Mouse (Mus musculus): ENCODE data around the gene Fgfr2. TPM values are rescaled to one million over a fixed set of nuclear protein-coding genes. Genes with fewer than 3 reads are reported as not detected.

Gene Fgfr2
- polyA plus RNA-seq, 1 experiment from 2014 or later, result 47.9 TPM

DNA sequence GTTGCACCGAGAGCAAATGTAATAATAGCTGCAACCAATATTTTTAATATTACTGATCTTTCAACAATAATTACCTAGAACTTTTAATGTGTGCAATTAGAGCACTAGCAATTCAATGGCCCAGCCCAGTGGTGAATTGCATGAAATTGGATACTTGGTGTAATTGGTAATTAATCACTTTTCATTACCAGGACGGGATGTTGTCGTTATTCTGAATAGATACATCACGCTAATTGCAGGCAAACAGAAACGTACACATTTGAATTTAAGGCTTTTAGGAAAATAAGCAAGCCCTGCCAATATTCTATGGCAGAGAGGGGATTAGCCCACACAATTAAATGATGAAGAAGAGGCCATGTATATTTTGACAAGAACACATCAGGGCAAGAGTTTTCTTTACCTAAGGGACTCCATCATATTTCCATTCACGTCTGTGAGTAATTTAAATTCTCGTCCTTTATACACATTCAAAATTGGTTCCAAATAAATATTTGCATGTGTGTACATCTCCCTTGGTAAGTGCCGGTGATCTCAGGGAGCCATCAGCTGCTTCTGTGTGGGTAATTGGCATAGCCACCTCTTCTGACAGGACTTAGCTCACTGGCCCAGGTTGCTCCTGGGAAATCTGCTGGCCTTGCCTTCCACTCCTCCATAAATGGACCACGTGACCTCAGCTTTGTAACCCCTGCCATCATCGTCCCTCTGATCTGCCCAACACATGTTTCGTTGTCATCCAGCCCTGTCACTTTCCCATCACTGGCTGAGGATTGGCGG is 1471.0 kb downstream of the Fgfr2 start:
- H3K27ac ChIP-seq, result no peak overlapping the region
- H3K4me2 ChIP-seq, result no peak overlapping the region
- H3K36me3 ChIP-seq (ENCODE audit: poor library complexity, severe bottlenecking), result no peaks in the 10 kb centered on the region
- no peaks in the 10 kb centered on the region for H3K9me3 ChIP-seq (replicated peaks)
- H3K9ac ChIP-seq, result no peak overlapping the region
- no peak for ATAC-seq
- H3K4me3 ChIP-seq, result no peak overlapping the region
- peaks cover 17% of the 10 kb centered on the region for H3K4me1 ChIP-seq
- WGBS, result 43% methylated on average over 12 of the region's 12 CpGs
- peaks cover 91% of the 10 kb centered on the region for H3K27me3 ChIP-seq

DNA sequence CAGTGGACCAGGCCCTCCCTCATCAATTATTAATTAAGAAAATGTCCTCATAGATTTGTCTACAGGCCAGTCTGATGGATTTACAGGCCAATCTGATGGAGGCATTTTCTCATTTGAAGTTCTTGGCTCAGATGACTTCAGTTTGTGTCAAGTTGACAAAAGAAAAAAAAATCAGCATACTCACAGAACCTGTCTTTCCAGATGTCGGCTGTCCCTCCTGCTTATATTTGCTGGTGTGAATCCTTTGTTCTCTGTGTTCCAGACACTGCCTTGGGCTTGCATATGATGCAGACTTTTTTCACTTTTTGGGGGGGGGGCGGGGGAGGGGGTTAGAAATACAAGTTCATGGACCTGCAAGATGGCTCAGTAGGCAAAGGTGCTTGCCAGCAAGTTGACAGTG is 1472.9 kb downstream of the Fgfr2 start:
- Histone ChIP-seq H3K4me2 (no peak overlapping the region), H3K9ac (no peak overlapping the region), H3K9me3 (replicated peaks) (no peaks in the 10 kb centered on the region), H3K4me1 (peaks cover 7% of the 10 kb centered on the region), H3K27me3 (peaks cover 93% of the 10 kb centered on the region), H3K27ac (no peak overlapping the region), H3K36me3 (ENCODE audit: poor library complexity, severe bottlenecking) (no peaks in the 10 kb centered on the region), H3K4me3 (no peak overlapping the region)
- WGBS, result 51% methylated on average over 2 of the region's 2 CpGs
- no peak for ATAC-seq

- Histone ChIP-seq H3K4me2 (no peak overlapping the region), H3K27me3 (peaks cover 94% of the 10 kb centered on the region), H3K9ac (no peak overlapping the region), H3K9me3 (replicated peaks) (no peaks in the 10 kb centered on the region), H3K4me1 (peaks cover 24% of the 10 kb centered on the region), H3K4me3 (no peak overlapping the region), H3K27ac (no peak overlapping the region), H3K36me3 (ENCODE audit: poor library complexity, severe bottlenecking) (no peaks in the 10 kb centered on the region)
- 31% methylated on average over 7 of the region's 7 CpGs for WGBS
- no peak for ATAC-seq
Measured at GRCm38 (mm10) chr7:131648276-131648675, 1474.9 kb downstream of the Fgfr2 start.

DNA sequence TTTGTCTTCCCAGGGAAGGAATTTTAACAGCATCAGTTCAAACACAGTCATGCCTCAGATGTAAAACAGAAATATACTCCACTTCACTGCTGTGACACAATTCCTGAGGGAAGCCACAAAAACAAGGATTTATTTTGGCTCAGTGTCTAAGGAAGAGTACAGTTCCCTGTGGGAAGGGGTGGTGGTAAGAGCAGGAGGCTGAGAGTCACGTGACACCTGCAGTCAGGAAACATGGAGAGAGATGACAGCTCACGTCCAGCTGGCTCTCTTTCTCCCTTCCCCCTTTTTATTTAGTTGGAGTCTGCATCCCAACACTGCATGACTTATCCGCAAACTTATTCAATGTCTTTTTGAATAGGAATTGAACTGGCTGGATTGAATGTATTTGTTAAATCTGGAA is 1475.6 kb downstream of the Fgfr2 start:
- H3K4me3 ChIP-seq, result no peak overlapping the region
- no peak overlapping the region for H3K27ac ChIP-seq
- H3K9me3 ChIP-seq (replicated peaks), result no peaks in the 10 kb centered on the region
- H3K27me3 ChIP-seq, result peaks cover 94% of the 10 kb centered on the region
- no peaks in the 10 kb centered on the region for H3K36me3 ChIP-seq (ENCODE audit: poor library complexity, severe bottlenecking)
- WGBS, result 37% methylated on average over 3 of the region's 3 CpGs
- no peak for ATAC-seq
- H3K9ac ChIP-seq, result no peak overlapping the region
- no peak overlapping the region for H3K4me2 ChIP-seq
- H3K4me1 ChIP-seq, result peaks cover 24% of the 10 kb centered on the region

GRCm38 (mm10) chr7:131644586-131644985 is 1478.6 kb downstream of the Fgfr2 start:
- Histone ChIP-seq H3K27ac (no peak overlapping the region), H3K4me3 (no peak overlapping the region; the same call in 1 of the 2 replicates), H3K4me1 (peaks cover 17% of the 10 kb centered on the region), H3K27me3 (peaks cover 100% of the 10 kb centered on the region), H3K9ac (no peak overlapping the region), H3K36me3 (ENCODE audit: poor library complexity, severe bottlenecking) (no peaks in the 10 kb centered on the region), H3K4me2 (peak overlapping the region; percentile 36), H3K9me3 (replicated peaks) (no peaks in the 10 kb centered on the region)
- under 1% methylated on average over 13 of the region's 13 CpGs for WGBS
- no peak for ATAC-seq

GRCm38 (mm10) chr7:131644051-131644450 is 1479.1 kb downstream of the Fgfr2 start:
- H3K9ac ChIP-seq, result no peak overlapping the region
- peaks cover 17% of the 10 kb centered on the region for H3K4me1 ChIP-seq
- no peaks in the 10 kb centered on the region for H3K36me3 ChIP-seq (ENCODE audit: poor library complexity, severe bottlenecking)
- no peak for ATAC-seq
- peak overlapping the region; percentile 9; the same call in 1 of the 2 replicates for H3K4me3 ChIP-seq
- H3K27ac ChIP-seq, result no peak overlapping the region
- no peaks in the 10 kb centered on the region for H3K9me3 ChIP-seq (replicated peaks)
- H3K4me2 ChIP-seq, result peak overlapping the region; percentile 36
- peaks cover 98% of the 10 kb centered on the region for H3K27me3 ChIP-seq
- WGBS, result under 1% methylated on average over 16 of the region's 16 CpGs

DNA sequence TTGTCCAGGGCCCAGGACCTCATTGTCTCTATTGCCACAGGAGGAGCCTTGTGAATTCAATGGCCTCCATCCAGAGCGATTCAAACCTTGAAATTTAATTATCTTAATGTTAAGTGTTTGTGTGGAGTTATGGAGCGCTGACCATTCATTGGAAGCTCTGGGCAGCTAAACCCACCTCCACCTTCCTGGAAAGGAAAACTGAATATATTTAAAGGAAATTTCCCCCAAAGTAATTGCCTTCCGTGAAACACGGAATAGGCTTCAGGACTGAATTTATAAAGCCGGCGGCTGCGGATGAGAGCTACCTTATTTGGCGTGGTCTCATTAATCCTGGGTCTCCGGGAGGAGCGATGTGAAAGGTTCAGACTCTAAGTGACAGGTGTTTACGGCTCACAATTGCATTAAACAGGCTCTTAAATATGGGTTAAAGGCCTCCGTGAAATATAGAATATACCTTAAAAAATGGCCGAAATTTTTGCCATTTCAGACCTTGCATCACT is 1479.8 kb downstream of the Fgfr2 start:
- ATAC-seq, result no peak
- peak overlapping the region; percentile 36 for H3K4me2 ChIP-seq

DNA sequence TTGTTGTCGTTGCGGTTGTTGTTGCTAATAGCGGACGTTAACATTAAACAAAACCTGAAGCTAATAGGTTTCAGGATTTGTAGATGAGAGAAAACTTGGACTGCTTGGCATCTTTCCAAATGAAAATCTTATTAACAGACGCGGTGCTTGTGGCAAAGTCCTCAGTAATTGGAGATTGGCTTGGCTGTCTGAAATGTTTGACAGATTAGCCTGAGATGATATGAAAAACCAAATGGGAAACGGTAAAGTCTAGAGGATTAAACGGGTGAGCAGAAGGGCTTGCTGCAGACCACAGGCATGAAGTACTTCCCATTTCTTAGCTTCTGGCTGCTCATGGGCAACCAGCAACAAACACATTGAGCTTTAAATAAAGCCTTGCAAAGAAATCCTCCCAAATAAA is 1493.6 kb downstream of the Fgfr2 start:
- ATAC-seq, result peak; percentile 70; the same call in 1 of the 2 replicates
- no peak overlapping the region for H3K4me2 ChIP-seq
- no peak overlapping the region for H3K9ac ChIP-seq
- H3K9me3 ChIP-seq (replicated peaks), result no peaks in the 10 kb centered on the region
- peaks cover 60% of the 10 kb centered on the region for H3K27me3 ChIP-seq
- peaks cover 27% of the 10 kb centered on the region for H3K4me1 ChIP-seq
- H3K4me3 ChIP-seq, result no peak overlapping the region
- no peaks in the 10 kb centered on the region for H3K36me3 ChIP-seq (ENCODE audit: poor library complexity, severe bottlenecking)
- WGBS, result 49% methylated on average over 8 of the region's 8 CpGs
- H3K27ac ChIP-seq, result peak overlapping the region; percentile 42; the same call in 1 of the 2 replicates

More for the DNA sequence above, 1479.8 kb downstream of the Fgfr2 start:
- Histone ChIP-seq H3K4me1 (peaks cover 17% of the 10 kb centered on the region), H3K27ac (no peak overlapping the region), H3K4me3 (no peak overlapping the region), H3K9ac (no peak overlapping the region), H3K9me3 (replicated peaks) (no peaks in the 10 kb centered on the region), H3K27me3 (peaks cover 98% of the 10 kb centered on the region), H3K36me3 (ENCODE audit: poor library complexity, severe bottlenecking) (no peaks in the 10 kb centered on the region)
- WGBS, result 8% methylated on average over 13 of the region's 13 CpGs

DNA sequence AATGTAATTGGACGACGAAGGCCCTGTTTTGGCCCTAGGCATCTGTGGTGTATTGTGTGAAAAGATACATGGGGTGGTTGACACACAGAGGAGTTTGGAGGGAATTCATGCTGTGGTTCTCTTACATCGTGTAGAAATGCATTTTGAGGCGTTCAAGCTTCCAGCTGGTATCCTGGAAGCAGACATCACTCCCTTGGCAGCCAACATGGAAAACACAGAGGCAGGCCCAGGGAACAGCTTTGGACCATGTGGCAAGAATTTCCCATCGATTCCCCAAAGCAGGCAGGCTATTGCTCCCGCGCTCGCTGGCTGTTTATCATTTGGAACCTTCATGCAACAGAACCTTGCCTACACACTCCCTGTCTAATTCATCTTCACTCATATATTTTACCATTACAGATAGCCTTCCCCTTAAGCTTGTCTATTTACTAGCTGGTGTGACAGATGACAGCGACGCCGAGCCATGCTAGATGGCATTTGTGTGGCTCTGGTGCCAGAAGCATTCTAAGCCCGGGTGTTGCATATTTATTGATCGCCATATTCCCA is 1494.2 kb downstream of the Fgfr2 start:
- Histone ChIP-seq H3K9me3 (replicated peaks) (no peaks in the 10 kb centered on the region), H3K27ac (peak overlapping the region; percentile 22; the same call in 1 of the 2 replicates), H3K4me2 (no peak overlapping the region), H3K4me3 (no peak overlapping the region), H3K36me3 (ENCODE audit: poor library complexity, severe bottlenecking) (no peaks in the 10 kb centered on the region), H3K9ac (no peak overlapping the region), H3K27me3 (peaks cover 60% of the 10 kb centered on the region), H3K4me1 (peaks cover 27% of the 10 kb centered on the region)
- ATAC-seq, result peak; percentile 80; the same call in 1 of the 2 replicates
- 81% methylated on average over 13 of the region's 13 CpGs for WGBS

DNA sequence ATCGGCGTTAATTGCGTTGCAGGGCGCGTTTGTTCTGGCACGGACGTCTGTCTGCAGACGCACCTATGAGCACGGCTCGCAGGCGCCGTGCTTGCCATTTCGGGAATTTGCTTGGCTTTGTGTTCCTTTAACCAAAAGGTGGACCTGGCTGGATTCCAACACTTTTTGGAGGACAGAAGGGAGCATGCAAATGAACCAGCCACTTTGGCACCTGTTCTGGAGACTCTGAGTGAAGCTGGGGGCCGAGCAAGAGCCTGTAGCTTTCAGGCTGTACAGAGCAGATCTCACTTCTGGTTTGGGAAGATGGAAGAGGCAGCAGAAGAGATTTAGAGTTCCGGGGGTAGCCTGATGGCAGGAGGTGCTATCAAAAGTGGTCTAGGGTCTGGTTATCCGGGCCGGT is 1494.8 kb downstream of the Fgfr2 start:
- no peak overlapping the region for H3K4me3 ChIP-seq
- no peak overlapping the region for H3K9ac ChIP-seq
- no peaks in the 10 kb centered on the region for H3K9me3 ChIP-seq (replicated peaks)
- WGBS, result 63% methylated on average over 17 of the region's 17 CpGs
- H3K36me3 ChIP-seq (ENCODE audit: poor library complexity, severe bottlenecking), result no peaks in the 10 kb centered on the region
- ATAC-seq, result peak; percentile 55; the same call in 1 of the 2 replicates
- H3K27ac ChIP-seq, result peak overlapping the region; percentile 22; the same call in 1 of the 2 replicates
- peaks cover 27% of the 10 kb centered on the region for H3K4me1 ChIP-seq
- H3K4me2 ChIP-seq, result no peak overlapping the region
- H3K27me3 ChIP-seq, result peaks cover 64% of the 10 kb centered on the region

DNA sequence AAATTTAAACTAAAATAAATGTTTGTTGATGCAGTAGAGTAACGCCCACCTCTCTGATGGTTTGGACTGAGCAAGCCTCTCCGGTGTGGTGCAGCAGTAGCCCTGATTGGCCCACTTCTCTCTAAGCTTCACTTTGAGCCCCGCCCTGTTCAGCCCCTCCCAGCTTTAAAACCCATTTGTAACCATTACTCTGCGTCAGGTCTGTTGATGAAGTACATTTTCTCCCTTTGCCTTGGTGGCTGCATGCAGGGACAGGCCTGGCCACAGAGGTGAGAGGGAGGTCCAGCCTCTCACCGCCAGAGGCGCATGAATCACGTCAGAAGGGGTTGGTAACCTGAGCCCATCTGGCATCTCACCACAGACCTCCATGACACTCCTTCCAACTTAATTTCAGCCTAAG is 1513.5 kb downstream of the Fgfr2 start:
- no peak for ATAC-seq
- Histone ChIP-seq H3K36me3 (ENCODE audit: poor library complexity, severe bottlenecking) (no peaks in the 10 kb centered on the region), H3K9me3 (replicated peaks) (no peaks in the 10 kb centered on the region), H3K27me3 (peaks cover 48% of the 10 kb centered on the region), H3K4me3 (no peak overlapping the region), H3K9ac (no peak overlapping the region), H3K4me1 (no peaks in the 10 kb centered on the region), H3K27ac (no peak overlapping the region), H3K4me2 (no peak overlapping the region)
- 40% methylated on average over 7 of the region's 7 CpGs for WGBS

GRCm38 (mm10) chr7:131608049-131608448 is 1515.1 kb downstream of the Fgfr2 start:
- Histone ChIP-seq H3K9me3 (replicated peaks) (no peaks in the 10 kb centered on the region), H3K4me3 (no peak overlapping the region), H3K9ac (no peak overlapping the region), H3K4me2 (no peak overlapping the region), H3K36me3 (ENCODE audit: poor library complexity, severe bottlenecking) (no peaks in the 10 kb centered on the region), H3K4me1 (no peaks in the 10 kb centered on the region), H3K27me3 (peaks cover 56% of the 10 kb centered on the region), H3K27ac (no peak overlapping the region)
- WGBS, result 87% methylated on average over 6 of the region's 6 CpGs
- no peak for ATAC-seq

All from forebrain, embryonic 13.5 days (tissue).